Mouse (Mus musculus) kidney, adult 2 months (tissue): ENCODE results near the gene Dynll1.

Experiments used
- CTCF ChIP-seq: fragments of 200-500 bp; conservative IDR thresholded peaks from 2 replicates; pipeline ENCODE4 v1.5.1; 2011; ENCODE audit warnings: low read depth, mild to moderate bottlenecking, control low read depth, low read length, moderate library complexity, mixed read lengths; ENCODE audit not compliant: insufficient read depth, insufficient read length
- POLR2A ChIP-seq: fragments of 200-500 bp; IDR thresholded peaks from one replicate; pipeline ENCODE4 v1.6.1; 2011; ENCODE audit warnings: low read depth, low read length, control low read depth

- peak; percentile 41; the same call in 1 of the 2 replicates for TF ChIP-seq CTCF
- TF ChIP-seq POLR2A = no peak
Observed at GRCm38 (mm10) chr5:115319004-115319940, 18.5 kb upstream of the Dynll1 start.
